Mouse (Mus musculus) right cerebral cortex, postnatal 25 days (tissue): ENCODE measurements around the gene Tprg.

ENCODE experiments used
- DNase-seq: peaks from one replicate; pipeline ENCODE4 v3.0.0; 2022

Tprg gene

GRCm38 (mm10) chr16:25426261-25426660 lies 139.6 kb downstream of the Tprg start:
- DNase-seq = no peak

GRCm38 (mm10) chr16:25440039-25440438 lies 153.4 kb downstream of the Tprg start:
- no peak for DNase-seq

DNA sequence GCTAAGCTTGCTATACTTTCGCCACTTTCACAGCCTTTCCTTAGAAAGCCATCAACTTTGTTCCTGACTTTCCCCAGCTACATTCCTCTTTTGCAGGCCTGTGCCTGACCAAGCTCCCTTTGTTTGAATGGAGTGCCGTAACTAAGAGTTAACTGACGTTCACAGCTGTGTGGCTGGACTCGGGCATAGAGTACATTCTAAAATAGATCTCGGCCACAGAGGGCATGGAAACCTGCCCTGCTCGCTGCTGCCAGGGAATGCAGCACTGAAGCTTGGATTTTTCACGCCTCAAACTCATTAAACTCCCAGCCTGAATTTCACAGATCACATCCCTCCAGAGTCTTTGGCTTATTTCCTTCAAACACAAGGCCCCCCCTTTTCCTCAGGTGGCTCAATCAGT lies 159.0 kb downstream of the Tprg start:
- no peak for DNase-seq

- no peak for DNase-seq
These were observed 164.9 kb downstream of the Tprg start for GRCm38 (mm10) chr16:25451511-25451910.

- DNase-seq = no peak
These were observed 178.1 kb downstream of the Tprg start for GRCm38 (mm10) chr16:25464732-25465131.

- peak; percentile 10 for DNase-seq
These were observed 179.0 kb downstream of the Tprg start for GRCm38 (mm10) chr16:25465435-25466139.

DNA sequence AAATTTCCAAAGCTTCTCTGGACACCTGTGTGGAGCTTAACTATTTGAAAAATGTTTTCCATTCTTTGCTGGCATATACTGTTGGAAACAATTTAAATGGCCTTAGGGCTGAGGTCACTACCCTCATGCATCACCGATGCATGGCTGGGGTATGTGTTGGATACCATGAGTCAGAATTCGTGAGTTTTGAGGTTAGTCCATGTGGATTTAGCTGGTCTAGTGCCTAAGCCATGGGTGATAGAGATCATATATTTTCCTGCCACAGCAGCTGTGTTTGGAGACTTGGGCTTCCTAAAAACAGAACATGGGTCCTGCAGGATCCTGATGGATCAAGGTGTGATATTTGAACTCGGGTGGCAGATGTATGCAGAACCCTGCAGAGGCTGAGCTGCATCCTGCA lies 181.4 kb downstream of the Tprg start:
- no peak for DNase-seq

- no peak for DNase-seq
These were observed 182.0 kb downstream of the Tprg start for GRCm38 (mm10) chr16:25468662-25469061.
